Mouse (Mus musculus): ENCODE results near the gene 1700008O03Rik. TPM values are rescaled to one million over a fixed set of nuclear protein-coding genes. Genes with fewer than 3 reads are reported as not detected.

1700008O03Rik gene
- polyA plus RNA-seq, 1 experiment = 0.43 TPM

GRCm38 (mm10) chr7:44428171-44428950 lies 42.7 kb upstream of the 1700008O03Rik start:
- Histone ChIP-seq H3K27ac (ENCODE audit: insufficient read depth, low read depth, low read length) (no peak overlapping the region), H3K4me3 (ENCODE audit: low read depth, low read length) (no peak overlapping the region), H3K36me3 (ENCODE audit: control insufficient read depth, insufficient read depth, low read length) (no peaks in the 10 kb centered on the region), H3K4me1 (ENCODE audit: control insufficient read depth, insufficient read depth, insufficient read length, low read length) (no peaks in the 10 kb centered on the region), H3K27me3 (ENCODE audit: control insufficient read depth, insufficient read depth, low read length) (peaks cover 32% of the 10 kb centered on the region)
- WGBS = 7% methylated on average over 17 of the region's 38 CpGs
- TF ChIP-seq CTCF (IDR thresholded peaks at IDR 0.05; ENCODE audit: extremely low read depth, insufficient read length, insufficient replicate concordance, low read depth, low read length) = no peak
- no peak for TF ChIP-seq POLR2A (IDR thresholded peaks at IDR 0.05; ENCODE audit: low read depth, low read length)

- 18% methylated on average over 8 of the region's 8 CpGs for WGBS
- Histone ChIP-seq H3K4me1 (ENCODE audit: control insufficient read depth, insufficient read depth, insufficient read length, low read length) (no peaks in the 10 kb centered on the region), H3K4me3 (ENCODE audit: low read depth, low read length) (no peak overlapping the region), H3K27ac (ENCODE audit: insufficient read depth, low read depth, low read length) (no peak overlapping the region), H3K36me3 (ENCODE audit: control insufficient read depth, insufficient read depth, low read length) (no peaks in the 10 kb centered on the region), H3K27me3 (ENCODE audit: control insufficient read depth, insufficient read depth, low read length) (peaks cover 31% of the 10 kb centered on the region)
- TF ChIP-seq POLR2A (IDR thresholded peaks at IDR 0.05; ENCODE audit: low read depth, low read length) (no peak), CTCF (IDR thresholded peaks at IDR 0.05; ENCODE audit: extremely low read depth, insufficient read length, insufficient replicate concordance, low read depth, low read length) (no peak)
Measured at GRCm38 (mm10) chr7:44427666-44428065, 42.0 kb upstream of the 1700008O03Rik start.

DNA sequence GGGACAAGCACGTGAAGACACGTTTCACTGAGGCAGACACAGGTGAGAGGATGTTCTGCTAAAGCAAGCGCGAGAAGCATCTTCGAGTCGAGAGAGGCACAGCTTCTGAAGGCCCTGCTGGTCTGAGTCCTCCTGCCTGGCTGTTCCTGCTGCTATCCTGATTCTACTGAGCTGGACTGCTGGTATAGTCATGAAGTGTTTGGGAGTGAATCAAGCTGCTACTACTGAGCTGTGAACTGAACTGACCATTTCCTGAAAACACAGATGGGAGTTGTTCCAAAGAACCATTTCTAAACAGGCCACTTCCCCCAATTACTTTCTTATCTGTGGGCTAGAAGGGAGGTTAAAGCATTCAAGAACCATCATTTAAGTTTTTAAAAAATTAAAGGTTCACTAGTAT lies 27.7 kb upstream of the 1700008O03Rik start:
- TF ChIP-seq POLR2A (IDR thresholded peaks at IDR 0.05; ENCODE audit: low read depth, low read length) (no peak), CTCF (IDR thresholded peaks at IDR 0.05; ENCODE audit: extremely low read depth, insufficient read length, insufficient replicate concordance, low read depth, low read length) (no peak)
- no peak overlapping the region for H3K27ac ChIP-seq (ENCODE audit: insufficient read depth, low read depth, low read length)
- 78% methylated on average over 6 of the region's 6 CpGs for WGBS
- no peaks in the 10 kb centered on the region for H3K4me1 ChIP-seq (ENCODE audit: control insufficient read depth, insufficient read depth, insufficient read length, low read length)
- H3K36me3 ChIP-seq (ENCODE audit: control insufficient read depth, insufficient read depth, low read length) = no peaks in the 10 kb centered on the region
- no peaks in the 10 kb centered on the region for H3K27me3 ChIP-seq (ENCODE audit: control insufficient read depth, insufficient read depth, low read length)
- no peak overlapping the region for H3K4me3 ChIP-seq (ENCODE audit: low read depth, low read length)

DNA sequence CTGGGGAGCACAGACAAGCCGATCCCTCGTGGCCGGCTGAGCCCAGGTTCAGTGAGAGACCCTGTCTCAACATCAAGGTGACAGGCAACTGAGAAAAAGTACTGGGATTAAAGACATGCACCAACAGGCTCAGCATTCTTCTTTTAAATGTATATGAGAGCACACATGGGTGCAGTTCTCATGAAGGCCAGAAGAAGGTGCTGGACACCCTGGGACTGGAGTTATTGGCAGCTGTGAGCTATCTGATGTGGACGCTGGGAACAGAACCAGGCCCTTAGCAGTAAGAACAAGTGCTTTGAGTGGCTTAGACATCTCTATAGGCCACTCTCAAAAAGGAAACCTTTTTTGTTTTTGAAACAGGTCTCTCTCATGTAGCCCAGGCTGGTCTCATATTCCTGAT lies 25.5 kb upstream of the 1700008O03Rik start:
- Histone ChIP-seq H3K27me3 (ENCODE audit: control insufficient read depth, insufficient read depth, low read length) (no peaks in the 10 kb centered on the region), H3K36me3 (ENCODE audit: control insufficient read depth, insufficient read depth, low read length) (no peaks in the 10 kb centered on the region), H3K27ac (ENCODE audit: insufficient read depth, low read depth, low read length) (no peak overlapping the region), H3K4me1 (ENCODE audit: control insufficient read depth, insufficient read depth, insufficient read length, low read length) (no peaks in the 10 kb centered on the region), H3K4me3 (ENCODE audit: low read depth, low read length) (no peak overlapping the region)
- 75% methylated on average over 4 of the region's 4 CpGs for WGBS
- no peak for TF ChIP-seq CTCF (IDR thresholded peaks at IDR 0.05; ENCODE audit: extremely low read depth, insufficient read length, insufficient replicate concordance, low read depth, low read length)
- TF ChIP-seq POLR2A (IDR thresholded peaks at IDR 0.05; ENCODE audit: low read depth, low read length) = no peak

- WGBS = 7% methylated on average over 5 of the region's 5 CpGs
Measured at GRCm38 (mm10) chr7:44406015-44406355, 20.4 kb upstream of the 1700008O03Rik start.

GRCm38 (mm10) chr7:44405346-44406014 lies 19.9 kb upstream of the 1700008O03Rik start:
- Histone ChIP-seq H3K4me1 (ENCODE audit: control insufficient read depth, insufficient read depth, insufficient read length, low read length) (no peaks in the 10 kb centered on the region), H3K4me3 (ENCODE audit: low read depth, low read length) (peak overlapping the region; percentile 42), H3K36me3 (ENCODE audit: control insufficient read depth, insufficient read depth, low read length) (no peaks in the 10 kb centered on the region), H3K27ac (ENCODE audit: insufficient read depth, low read depth, low read length) (no peak overlapping the region), H3K27me3 (ENCODE audit: control insufficient read depth, insufficient read depth, low read length) (no peaks in the 10 kb centered on the region)
- TF ChIP-seq CTCF (IDR thresholded peaks at IDR 0.05; ENCODE audit: extremely low read depth, insufficient read length, insufficient replicate concordance, low read depth, low read length) (no peak), POLR2A (IDR thresholded peaks at IDR 0.05; ENCODE audit: low read depth, low read length) (no peak)
- 4% methylated on average over 27 of the region's 27 CpGs for WGBS

More at GRCm38 (mm10) chr7:44406015-44406355, 20.4 kb upstream of the 1700008O03Rik start:
- Histone ChIP-seq H3K27ac (ENCODE audit: insufficient read depth, low read depth, low read length) (no peak overlapping the region), H3K36me3 (ENCODE audit: control insufficient read depth, insufficient read depth, low read length) (no peaks in the 10 kb centered on the region), H3K4me3 (ENCODE audit: low read depth, low read length) (peak overlapping the region; percentile 42; the same call in 1 of the 2 replicates), H3K4me1 (ENCODE audit: control insufficient read depth, insufficient read depth, insufficient read length, low read length) (no peaks in the 10 kb centered on the region), H3K27me3 (ENCODE audit: control insufficient read depth, insufficient read depth, low read length) (no peaks in the 10 kb centered on the region)
- TF ChIP-seq CTCF (IDR thresholded peaks at IDR 0.05; ENCODE audit: extremely low read depth, insufficient read length, insufficient replicate concordance, low read depth, low read length) = no peak
- no peak for TF ChIP-seq POLR2A (IDR thresholded peaks at IDR 0.05; ENCODE audit: low read depth, low read length)

- 55% methylated on average over 6 of the region's 6 CpGs for WGBS
- Histone ChIP-seq H3K27me3 (ENCODE audit: control insufficient read depth, insufficient read depth, low read length) (no peaks in the 10 kb centered on the region), H3K27ac (ENCODE audit: insufficient read depth, low read depth, low read length) (no peak overlapping the region), H3K4me1 (ENCODE audit: control insufficient read depth, insufficient read depth, insufficient read length, low read length) (no peaks in the 10 kb centered on the region), H3K4me3 (ENCODE audit: low read depth, low read length) (no peak overlapping the region), H3K36me3 (ENCODE audit: control insufficient read depth, insufficient read depth, low read length) (no peaks in the 10 kb centered on the region)
- TF ChIP-seq CTCF (IDR thresholded peaks at IDR 0.05; ENCODE audit: extremely low read depth, insufficient read length, insufficient replicate concordance, low read depth, low read length) (no peak), POLR2A (IDR thresholded peaks at IDR 0.05; ENCODE audit: low read depth, low read length) (no peak)
Measured at GRCm38 (mm10) chr7:44401673-44402072, 16.1 kb upstream of the 1700008O03Rik start.
